Mouse (Mus musculus): ENCODE data around the gene Shisa2. TPM values are rescaled to one million over a fixed set of nuclear protein-coding genes. Genes with fewer than 3 reads are reported as not detected.

Gene Shisa2
- polyA plus RNA-seq, 1 experiment from 2014 or later = 5.2 TPM

DNA sequence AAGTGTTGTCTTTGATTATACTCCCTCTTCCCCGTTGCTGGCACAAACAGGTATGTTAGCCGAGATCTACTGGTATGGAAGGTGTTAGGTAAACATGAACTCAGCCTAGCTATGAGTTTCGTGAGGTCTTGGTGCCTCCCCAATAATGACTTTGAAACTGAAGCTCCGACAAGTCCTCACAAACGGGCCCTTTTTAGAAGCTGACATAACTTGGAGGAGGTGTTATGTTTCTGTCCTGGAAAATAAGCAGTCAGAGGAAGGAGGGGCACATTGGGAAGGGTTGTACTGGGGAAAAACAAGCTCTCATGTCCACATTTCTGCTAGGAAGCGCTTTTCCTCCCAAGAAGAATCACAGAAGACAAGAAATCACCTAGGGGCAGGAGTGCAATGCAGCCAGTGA, 31.5 kb downstream of the Shisa2 start:
- Histone ChIP-seq H3K27me3 (replicated peaks; ENCODE audit: control insufficient read depth, insufficient read depth, low read length) (no peaks in the 10 kb centered on the region), H3K4me1 (replicated peaks; ENCODE audit: control insufficient read depth, insufficient read depth, low read length) (no peaks in the 10 kb centered on the region), H3K4me3 (ENCODE audit: low read depth, low read length) (no peak overlapping the region), H3K9ac (ENCODE audit: low read depth, low read length) (no peak overlapping the region), H3K27ac (ENCODE audit: low read depth, low read length) (no peak overlapping the region), H3K36me3 (ENCODE audit: control insufficient read depth, insufficient read depth, low read length) (no peaks in the 10 kb centered on the region), H3K9me3 (ENCODE audit: control insufficient read depth, low read length) (no peaks in the 10 kb centered on the region), H3K4me2 (no peak overlapping the region)
- ATAC-seq (replicated peaks; ENCODE audit: low FRiP score) (no peak), DNase-seq (ENCODE audit: low spot score) (no peak)
- 70% methylated on average over 6 of the region's 6 CpGs for WGBS

DNA sequence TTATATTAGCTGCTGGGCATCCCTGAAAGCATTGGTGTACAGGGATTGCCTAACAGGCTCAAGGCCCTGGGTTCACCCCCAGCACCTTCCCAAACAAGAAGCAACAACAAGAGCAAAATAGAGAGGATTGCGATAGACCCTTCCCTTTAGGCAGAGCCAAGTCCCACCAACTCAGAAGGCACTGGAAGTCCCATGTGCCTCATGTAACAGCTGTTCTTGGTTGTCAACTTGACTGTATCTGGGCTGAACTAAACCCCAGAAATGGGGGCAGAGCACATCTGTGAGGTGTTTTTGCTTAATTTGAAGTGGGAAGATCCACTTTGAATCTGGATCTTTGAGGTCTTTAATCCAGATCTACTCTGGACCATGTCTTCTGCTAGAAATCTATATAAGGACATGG, 32.0 kb downstream of the Shisa2 start:
- H3K27ac ChIP-seq (ENCODE audit: low read depth, low read length) = no peak overlapping the region
- no peak overlapping the region for H3K4me2 ChIP-seq
- H3K27me3 ChIP-seq (replicated peaks; ENCODE audit: control insufficient read depth, insufficient read depth, low read length) = no peaks in the 10 kb centered on the region
- H3K9me3 ChIP-seq (ENCODE audit: control insufficient read depth, low read length) = no peaks in the 10 kb centered on the region
- H3K36me3 ChIP-seq (ENCODE audit: control insufficient read depth, insufficient read depth, low read length) = no peaks in the 10 kb centered on the region
- DNase-seq (ENCODE audit: low spot score) (no peak), ATAC-seq (replicated peaks; ENCODE audit: low FRiP score) (no peak)
- no peaks in the 10 kb centered on the region for H3K4me1 ChIP-seq (replicated peaks; ENCODE audit: control insufficient read depth, insufficient read depth, low read length)
- 77% methylated on average over 1 of the region's 1 CpGs for WGBS
- no peak overlapping the region for H3K9ac ChIP-seq (ENCODE audit: low read depth, low read length)
- H3K4me3 ChIP-seq (ENCODE audit: low read depth, low read length) = no peak overlapping the region

DNA sequence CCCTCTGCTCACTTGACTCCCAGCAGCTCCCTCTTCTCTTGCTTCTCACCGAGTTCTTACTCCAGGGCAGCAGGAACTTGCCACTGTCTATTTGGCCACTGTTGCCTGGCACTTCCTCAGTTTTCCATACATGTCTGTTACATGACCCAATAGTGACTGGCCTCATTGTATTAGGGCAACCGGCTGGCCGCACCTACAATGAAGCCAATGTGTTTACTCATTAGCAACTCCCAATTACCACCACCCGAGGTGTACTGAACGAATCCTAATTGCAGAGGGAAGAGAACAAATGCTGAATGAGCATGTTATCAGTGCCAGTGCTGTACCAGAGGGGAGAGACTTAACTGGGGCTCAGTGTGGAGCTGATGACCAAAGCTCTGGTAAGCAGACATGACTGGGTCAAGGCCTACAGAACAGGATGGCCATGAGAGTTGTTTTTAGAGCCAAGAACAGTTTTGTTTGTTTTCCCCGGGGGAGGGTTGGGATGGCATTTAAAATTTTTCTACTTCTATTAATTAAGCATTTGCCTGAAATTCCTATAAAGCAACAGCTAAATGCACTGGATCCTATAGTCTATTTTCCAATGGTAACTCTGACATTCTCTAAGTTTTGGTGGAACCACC, 47.9 kb downstream of the Shisa2 start:
- H3K4me2 ChIP-seq = no peak overlapping the region
- no peaks in the 10 kb centered on the region for H3K36me3 ChIP-seq (ENCODE audit: control insufficient read depth, insufficient read depth, low read length)
- no peak for ATAC-seq (replicated peaks; ENCODE audit: low FRiP score)
- no peak overlapping the region for H3K27ac ChIP-seq (ENCODE audit: low read depth, low read length)
- no peak for DNase-seq (ENCODE audit: low spot score)
- 74% methylated on average over 6 of the region's 6 CpGs for WGBS
- no peaks in the 10 kb centered on the region for H3K27me3 ChIP-seq (replicated peaks; ENCODE audit: control insufficient read depth, insufficient read depth, low read length)
- H3K4me3 ChIP-seq (ENCODE audit: low read depth, low read length) = no peak overlapping the region
- no peaks in the 10 kb centered on the region for H3K9me3 ChIP-seq (ENCODE audit: control insufficient read depth, low read length)
- no peaks in the 10 kb centered on the region; the same call in 1 of the 2 replicates for H3K4me1 ChIP-seq (replicated peaks; ENCODE audit: control insufficient read depth, insufficient read depth, low read length)
- H3K9ac ChIP-seq (ENCODE audit: low read depth, low read length) = no peak overlapping the region

DNA sequence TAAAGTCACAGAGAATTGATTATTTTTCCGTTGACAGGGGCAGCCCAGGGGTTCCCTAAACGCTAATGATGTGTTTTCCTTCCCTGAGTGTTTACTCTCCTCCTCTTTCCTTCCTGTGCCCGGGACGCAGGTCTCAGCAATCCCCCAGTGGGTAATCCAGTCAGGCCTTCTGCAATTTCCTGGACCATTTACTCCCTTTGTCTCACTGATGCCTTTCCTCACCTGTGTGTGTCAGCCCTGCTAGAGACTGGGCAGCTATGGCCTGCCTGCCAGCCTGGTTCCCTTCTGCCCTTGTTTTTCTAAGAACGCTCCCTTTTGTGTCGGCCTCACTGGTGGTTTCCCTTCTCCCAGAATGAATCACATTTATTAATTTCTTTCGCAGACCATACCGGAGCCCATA, 49.4 kb downstream of the Shisa2 start:
- Histone ChIP-seq H3K4me1 (replicated peaks; ENCODE audit: control insufficient read depth, insufficient read depth, low read length) (no peaks in the 10 kb centered on the region; the same call in 1 of the 2 replicates), H3K27me3 (replicated peaks; ENCODE audit: control insufficient read depth, insufficient read depth, low read length) (no peaks in the 10 kb centered on the region), H3K9me3 (ENCODE audit: control insufficient read depth, low read length) (no peaks in the 10 kb centered on the region), H3K27ac (ENCODE audit: low read depth, low read length) (no peak overlapping the region), H3K9ac (ENCODE audit: low read depth, low read length) (no peak overlapping the region), H3K36me3 (ENCODE audit: control insufficient read depth, insufficient read depth, low read length) (no peaks in the 10 kb centered on the region), H3K4me2 (no peak overlapping the region), H3K4me3 (ENCODE audit: low read depth, low read length) (no peak overlapping the region)
- no peak for DNase-seq (ENCODE audit: low spot score)
- 36% methylated on average over 8 of the region's 8 CpGs for WGBS
- ATAC-seq (replicated peaks; ENCODE audit: low FRiP score) = no peak

DNA sequence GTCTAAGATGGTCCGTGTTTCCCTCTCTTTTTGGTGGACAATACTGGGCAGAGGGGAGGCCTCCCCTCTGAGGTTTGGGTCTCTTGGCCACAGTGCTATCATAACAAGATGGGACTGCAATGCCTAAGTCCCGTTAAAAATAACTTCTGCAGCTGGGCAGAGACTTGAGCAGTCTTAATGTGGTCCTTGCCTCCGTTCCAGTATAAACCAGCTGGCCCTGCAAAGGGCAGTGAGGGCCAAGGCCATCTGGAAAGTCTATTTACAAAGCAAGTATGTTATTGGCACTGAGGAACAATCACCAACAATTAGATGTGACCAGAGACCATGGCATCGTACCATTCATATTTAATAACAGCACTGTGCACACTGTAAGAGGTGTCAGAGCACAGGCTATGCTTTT, 50.2 kb downstream of the Shisa2 start:
- Histone ChIP-seq H3K27ac (ENCODE audit: low read depth, low read length) (no peak overlapping the region), H3K4me3 (ENCODE audit: low read depth, low read length) (no peak overlapping the region), H3K9ac (ENCODE audit: low read depth, low read length) (no peak overlapping the region), H3K9me3 (ENCODE audit: control insufficient read depth, low read length) (no peaks in the 10 kb centered on the region), H3K4me1 (replicated peaks; ENCODE audit: control insufficient read depth, insufficient read depth, low read length) (no peaks in the 10 kb centered on the region; the same call in 1 of the 2 replicates), H3K27me3 (replicated peaks; ENCODE audit: control insufficient read depth, insufficient read depth, low read length) (no peaks in the 10 kb centered on the region), H3K36me3 (ENCODE audit: control insufficient read depth, insufficient read depth, low read length) (no peaks in the 10 kb centered on the region), H3K4me2 (no peak overlapping the region)
- 80% methylated on average over 4 of the region's 4 CpGs for WGBS
- ATAC-seq (replicated peaks; ENCODE audit: low FRiP score) (no peak), DNase-seq (ENCODE audit: low spot score) (no peak)

DNA sequence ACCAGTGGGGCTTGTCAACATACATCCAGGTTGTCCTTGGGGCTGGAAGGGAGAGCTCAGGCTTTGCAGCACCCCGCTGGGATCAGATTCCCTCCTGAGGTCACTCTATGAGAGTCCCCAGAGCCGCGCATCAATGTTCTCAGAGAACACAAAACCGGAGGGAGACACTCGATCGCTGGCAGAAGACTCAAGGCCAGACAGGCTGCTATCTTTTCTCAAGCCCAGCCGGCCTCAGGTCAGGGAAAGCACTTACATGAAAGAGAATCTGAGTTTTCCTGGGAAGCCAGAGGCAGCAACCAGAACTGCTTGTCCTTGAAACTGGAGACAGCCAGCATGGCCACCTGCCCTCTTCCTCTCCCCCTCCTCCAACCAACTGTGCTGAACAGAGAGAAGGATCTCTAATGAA, 52.5 kb downstream of the Shisa2 start:
- Histone ChIP-seq H3K27ac (ENCODE audit: low read depth, low read length) (no peak overlapping the region), H3K36me3 (ENCODE audit: control insufficient read depth, insufficient read depth, low read length) (no peaks in the 10 kb centered on the region), H3K9ac (ENCODE audit: low read depth, low read length) (no peak overlapping the region), H3K27me3 (replicated peaks; ENCODE audit: control insufficient read depth, insufficient read depth, low read length) (no peaks in the 10 kb centered on the region), H3K4me2 (no peak overlapping the region), H3K9me3 (ENCODE audit: control insufficient read depth, low read length) (no peaks in the 10 kb centered on the region), H3K4me3 (ENCODE audit: low read depth, low read length) (no peak overlapping the region), H3K4me1 (replicated peaks; ENCODE audit: control insufficient read depth, insufficient read depth, low read length) (no peaks in the 10 kb centered on the region; the same call in 1 of the 2 replicates)
- ATAC-seq (replicated peaks; ENCODE audit: low FRiP score) (no peak), DNase-seq (ENCODE audit: low spot score) (no peak)
- WGBS = 68% methylated on average over 7 of the region's 7 CpGs

Other genes with a start within 250 kb of the Shisa2 start
- gene Phf11c, start 229.9 kb upstream of the Shisa2 start, polyA plus RNA-seq (2014; fragmentation: Nextera tagmentation; extraction: Ambion mirVana) = 0.75 and 1.1 TPM in 2 replicates
- 13.0 and 13.4 TPM in 2 replicates for gene Setdb2, start 184.4 kb upstream of the Shisa2 start, polyA plus RNA-seq (2014; fragmentation: Nextera tagmentation; extraction: Ambion mirVana)
- gene Cab39l, start 184.3 kb upstream of the Shisa2 start, polyA plus RNA-seq (2014; fragmentation: Nextera tagmentation; extraction: Ambion mirVana) = 47.4 and 54.5 TPM in 2 replicates
- 25.8 and 30.0 TPM in 2 replicates for gene Cdadc1, start 27.3 kb upstream of the Shisa2 start, polyA plus RNA-seq (2014; fragmentation: Nextera tagmentation; extraction: Ambion mirVana)